Mouse (Mus musculus): ENCODE data around the gene Nars2. TPM values are rescaled to one million over a fixed set of nuclear protein-coding genes. Genes with fewer than 3 reads are reported as not detected.

Nars2 gene
- polyA plus RNA-seq, 1 experiment from 2014 or later = 13.4 TPM

- Histone ChIP-seq H3K4me2 (no peak overlapping the region), H3K4me3 (no peak overlapping the region), H3K27ac (no peak overlapping the region), H3K36me3 (no peaks in the 10 kb centered on the region), H3K27me3 (no peaks in the 10 kb centered on the region), H3K9me3 (replicated peaks) (no peaks in the 10 kb centered on the region), H3K4me1 (replicated peaks) (peaks cover 10% of the 10 kb centered on the region), H3K9ac (no peak overlapping the region)
- no peak for ATAC-seq (replicated peaks; ENCODE audit: insufficient number of reproducible peaks, insufficient read depth, low FRiP score, low read depth)
- WGBS = 52% methylated on average over 1 of the region's 1 CpGs
Measured at GRCm38 (mm10) chr7:97019303-97019702, 68.0 kb downstream of the Nars2 start.

GRCm38 (mm10) chr7:97026772-97027358 is 75.6 kb downstream of the Nars2 start:
- no peak overlapping the region for H3K9ac ChIP-seq
- H3K27ac ChIP-seq = no peak overlapping the region
- H3K4me1 ChIP-seq (replicated peaks) = 0 out of 2 replicates have a peak, but pooled peaks cover 2% of the 10 kb centered on the region
- WGBS = 84% methylated on average over 5 of the region's 5 CpGs
- no peaks in the 10 kb centered on the region for H3K36me3 ChIP-seq
- no peaks in the 10 kb centered on the region for H3K9me3 ChIP-seq (replicated peaks)
- ATAC-seq (replicated peaks; ENCODE audit: insufficient number of reproducible peaks, insufficient read depth, low FRiP score, low read depth) = no peak
- no peak overlapping the region for H3K4me2 ChIP-seq
- H3K4me3 ChIP-seq = no peak overlapping the region
- no peaks in the 10 kb centered on the region for H3K27me3 ChIP-seq

- Histone ChIP-seq H3K4me3 (no peak overlapping the region), H3K27ac (no peak overlapping the region), H3K27me3 (no peaks in the 10 kb centered on the region), H3K9ac (no peak overlapping the region), H3K36me3 (no peaks in the 10 kb centered on the region), H3K4me1 (replicated peaks) (no peaks in the 10 kb centered on the region), H3K4me2 (no peak overlapping the region), H3K9me3 (replicated peaks) (no peaks in the 10 kb centered on the region)
- no peak for ATAC-seq (replicated peaks; ENCODE audit: insufficient number of reproducible peaks, insufficient read depth, low FRiP score, low read depth)
- WGBS = 91% methylated on average over 10 of the region's 10 CpGs
Measured at GRCm38 (mm10) chr7:97029151-97029550, 77.8 kb downstream of the Nars2 start.

DNA sequence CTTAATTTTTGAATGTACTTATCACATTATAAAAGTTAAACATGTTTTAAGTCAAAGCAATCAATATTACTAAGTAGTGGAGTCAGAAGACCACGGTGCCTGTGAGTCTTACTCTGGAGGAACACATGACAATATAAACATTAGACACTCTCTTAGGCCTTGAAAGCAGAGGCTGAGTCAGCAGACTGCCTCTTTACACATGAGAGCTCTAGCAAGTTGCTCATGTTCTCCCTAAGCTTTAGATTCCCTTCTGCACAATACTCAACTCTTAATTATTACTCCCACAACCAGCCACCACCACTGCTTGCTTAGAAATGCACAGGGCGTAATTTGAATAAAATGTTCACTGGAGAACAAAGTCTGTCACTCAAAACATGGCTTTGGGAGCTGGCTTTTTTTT is 81.1 kb downstream of the Nars2 start:
- 85% methylated on average over 2 of the region's 2 CpGs for WGBS
- no peak for ATAC-seq (replicated peaks; ENCODE audit: insufficient number of reproducible peaks, insufficient read depth, low FRiP score, low read depth)
- no peak overlapping the region for H3K27ac ChIP-seq
- no peak overlapping the region for H3K4me2 ChIP-seq
- H3K4me3 ChIP-seq = no peak overlapping the region
- H3K9ac ChIP-seq = no peak overlapping the region
- 0 out of 2 replicates have a peak, but pooled peaks cover 5% of the 10 kb centered on the region for H3K36me3 ChIP-seq
- no peaks in the 10 kb centered on the region for H3K9me3 ChIP-seq (replicated peaks)
- H3K27me3 ChIP-seq = no peaks in the 10 kb centered on the region
- no peaks in the 10 kb centered on the region for H3K4me1 ChIP-seq (replicated peaks)

DNA sequence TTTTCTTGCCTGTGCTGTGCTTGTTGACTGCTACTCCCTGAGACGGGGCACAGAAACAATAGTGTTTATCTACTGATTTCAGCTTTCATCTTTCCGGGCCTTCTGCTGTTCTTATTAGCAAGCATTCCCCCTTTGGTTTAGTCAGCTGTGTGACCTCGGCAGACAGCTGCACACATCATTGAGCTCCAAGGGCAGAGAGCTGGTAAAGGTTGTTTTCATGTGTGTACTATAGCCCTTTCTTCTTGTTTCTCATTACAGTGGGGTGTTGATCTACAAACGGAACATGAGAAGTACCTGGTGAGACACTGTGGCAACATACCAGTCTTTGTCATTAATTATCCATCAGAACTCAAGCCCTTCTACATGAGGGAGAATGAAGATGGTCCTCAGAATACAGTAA is 88.3 kb downstream of the Nars2 start:
- no peak overlapping the region for H3K4me3 ChIP-seq
- WGBS = 55% methylated on average over 4 of the region's 4 CpGs
- no peaks in the 10 kb centered on the region for H3K4me1 ChIP-seq (replicated peaks)

DNA sequence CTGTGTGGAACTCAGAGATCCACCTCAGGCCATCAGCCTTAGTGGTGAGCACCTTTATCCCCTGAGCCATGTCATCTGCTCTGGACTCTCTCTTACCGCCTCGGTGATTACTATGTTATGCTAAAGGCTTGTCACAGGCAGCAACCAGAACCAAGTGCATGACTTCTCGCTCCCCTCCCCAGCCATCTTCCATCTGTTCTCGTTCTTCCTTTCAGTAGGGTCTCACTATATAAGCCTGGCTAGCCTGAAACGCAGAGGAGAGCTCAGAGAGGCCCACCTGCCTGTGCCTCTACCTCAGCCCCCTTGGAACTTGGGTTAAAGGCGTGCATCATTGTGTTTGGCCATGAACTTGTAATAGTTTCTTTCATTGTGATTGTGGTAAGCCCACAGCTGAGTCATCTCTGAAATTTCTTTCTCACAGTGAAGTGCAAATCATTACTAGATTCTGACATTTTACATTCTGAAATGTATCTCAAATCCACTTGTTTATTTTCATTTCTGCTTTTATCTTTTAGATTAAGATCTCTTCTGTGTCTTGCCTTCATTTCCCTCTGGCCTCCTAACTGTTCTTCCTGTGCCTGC is 90.7 kb downstream of the Nars2 start:
- no peak for ATAC-seq (replicated peaks; ENCODE audit: insufficient number of reproducible peaks, insufficient read depth, low FRiP score, low read depth)
- 90% methylated on average over 6 of the region's 6 CpGs for WGBS
- H3K27ac ChIP-seq = no peak overlapping the region

More for the DNA sequence above, 88.3 kb downstream of the Nars2 start:
- 0 out of 2 replicates have a peak, but pooled peaks cover 3% of the 10 kb centered on the region for H3K36me3 ChIP-seq
- H3K27me3 ChIP-seq = no peaks in the 10 kb centered on the region
- ATAC-seq (replicated peaks; ENCODE audit: insufficient number of reproducible peaks, insufficient read depth, low FRiP score, low read depth) = no peak
- H3K9me3 ChIP-seq (replicated peaks) = no peaks in the 10 kb centered on the region
- H3K27ac ChIP-seq = no peak overlapping the region
- no peak overlapping the region for H3K9ac ChIP-seq
- no peak overlapping the region for H3K4me2 ChIP-seq

DNA sequence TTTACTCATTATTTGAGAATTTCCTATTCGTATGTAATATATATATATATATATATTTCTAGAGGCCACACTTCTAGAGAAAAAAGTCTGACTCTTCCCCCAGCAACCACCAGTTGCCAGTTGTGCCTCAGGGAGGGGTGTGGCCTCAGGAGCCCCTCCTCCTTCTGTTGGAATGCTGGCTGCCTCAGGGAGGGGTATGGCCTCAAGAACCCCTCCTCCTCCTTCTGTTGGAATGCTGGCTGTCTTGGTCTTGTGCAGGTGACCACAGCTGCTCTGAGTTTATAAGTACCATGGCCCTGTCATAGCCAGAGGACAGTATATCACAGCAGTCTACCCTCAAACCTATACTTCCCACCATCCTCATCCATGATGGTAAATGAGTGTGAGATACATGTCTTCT is 91.7 kb downstream of the Nars2 start:
- Histone ChIP-seq H3K27me3 (no peaks in the 10 kb centered on the region), H3K36me3 (no peaks in the 10 kb centered on the region), H3K9ac (no peak overlapping the region), H3K27ac (no peak overlapping the region), H3K9me3 (replicated peaks) (no peaks in the 10 kb centered on the region), H3K4me1 (replicated peaks) (no peaks in the 10 kb centered on the region), H3K4me2 (no peak overlapping the region), H3K4me3 (no peak overlapping the region)
- no peak for ATAC-seq (replicated peaks; ENCODE audit: insufficient number of reproducible peaks, insufficient read depth, low FRiP score, low read depth)
- WGBS = 89% methylated on average over 1 of the region's 1 CpGs

More for the DNA sequence above, 90.7 kb downstream of the Nars2 start:
- Histone ChIP-seq H3K36me3 (no peaks in the 10 kb centered on the region), H3K4me1 (replicated peaks) (no peaks in the 10 kb centered on the region), H3K27me3 (no peaks in the 10 kb centered on the region), H3K9ac (no peak overlapping the region), H3K9me3 (replicated peaks) (no peaks in the 10 kb centered on the region), H3K4me2 (no peak overlapping the region), H3K4me3 (no peak overlapping the region)

- 91% methylated on average over 2 of the region's 2 CpGs for WGBS
- no peak for ATAC-seq (replicated peaks; ENCODE audit: insufficient number of reproducible peaks, insufficient read depth, low FRiP score, low read depth)
- Histone ChIP-seq H3K9me3 (replicated peaks) (no peaks in the 10 kb centered on the region), H3K27ac (no peak overlapping the region), H3K4me2 (no peak overlapping the region), H3K4me1 (replicated peaks) (no peaks in the 10 kb centered on the region), H3K4me3 (no peak overlapping the region), H3K9ac (no peak overlapping the region), H3K36me3 (no peaks in the 10 kb centered on the region; the same call in 1 of the 2 replicates), H3K27me3 (no peaks in the 10 kb centered on the region)
Measured at GRCm38 (mm10) chr7:97060966-97061365, 109.7 kb downstream of the Nars2 start.

- H3K9ac ChIP-seq = no peak overlapping the region
- WGBS = 78% methylated on average over 3 of the region's 3 CpGs
Measured at GRCm38 (mm10) chr7:97071512-97071911, 120.2 kb downstream of the Nars2 start.

DNA sequence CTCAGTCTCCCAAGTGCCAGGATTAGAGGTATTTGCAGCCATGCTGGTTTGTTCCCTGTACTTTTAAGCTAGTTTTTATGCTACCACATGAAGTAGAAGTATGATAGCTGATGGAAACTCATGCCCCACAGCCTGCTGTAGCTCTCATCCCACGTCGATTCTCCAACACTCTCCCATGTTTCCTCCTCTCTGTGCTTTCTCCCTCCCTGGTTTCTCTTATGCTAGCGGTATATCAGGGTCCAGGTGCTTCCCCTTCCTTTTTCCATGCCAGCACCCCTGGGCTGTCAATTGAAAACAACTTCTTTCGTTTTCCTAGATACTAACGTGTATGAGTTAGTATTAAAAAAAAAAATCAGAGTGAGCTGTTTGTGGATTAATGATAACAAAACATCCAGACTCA is 120.8 kb downstream of the Nars2 start:
- H3K9ac ChIP-seq = no peak overlapping the region
- ATAC-seq (replicated peaks; ENCODE audit: insufficient number of reproducible peaks, insufficient read depth, low FRiP score, low read depth) = no peak
- H3K4me2 ChIP-seq = no peak overlapping the region
- no peak overlapping the region for H3K4me3 ChIP-seq
- H3K4me1 ChIP-seq (replicated peaks) = no peaks in the 10 kb centered on the region
- no peak overlapping the region for H3K27ac ChIP-seq
- 67% methylated on average over 5 of the region's 5 CpGs for WGBS
- H3K27me3 ChIP-seq = no peaks in the 10 kb centered on the region
- H3K9me3 ChIP-seq (replicated peaks) = no peaks in the 10 kb centered on the region
- no peaks in the 10 kb centered on the region for H3K36me3 ChIP-seq

More at GRCm38 (mm10) chr7:97071512-97071911, 120.2 kb downstream of the Nars2 start:
- Histone ChIP-seq H3K4me1 (replicated peaks) (no peaks in the 10 kb centered on the region), H3K4me2 (no peak overlapping the region), H3K27me3 (no peaks in the 10 kb centered on the region), H3K9me3 (replicated peaks) (no peaks in the 10 kb centered on the region), H3K27ac (no peak overlapping the region), H3K4me3 (no peak overlapping the region), H3K36me3 (no peaks in the 10 kb centered on the region)
- no peak for ATAC-seq (replicated peaks; ENCODE audit: insufficient number of reproducible peaks, insufficient read depth, low FRiP score, low read depth)

GRCm38 (mm10) chr7:97074974-97075373 is 123.7 kb downstream of the Nars2 start:
- Histone ChIP-seq H3K4me3 (no peak overlapping the region), H3K27ac (no peak overlapping the region), H3K36me3 (no peaks in the 10 kb centered on the region), H3K9me3 (replicated peaks) (no peaks in the 10 kb centered on the region), H3K4me2 (no peak overlapping the region), H3K4me1 (replicated peaks) (peaks cover 6% of the 10 kb centered on the region), H3K9ac (no peak overlapping the region), H3K27me3 (no peaks in the 10 kb centered on the region)
- ATAC-seq (replicated peaks; ENCODE audit: insufficient number of reproducible peaks, insufficient read depth, low FRiP score, low read depth) = no peak
- 74% methylated on average over 1 of the region's 1 CpGs for WGBS

DNA sequence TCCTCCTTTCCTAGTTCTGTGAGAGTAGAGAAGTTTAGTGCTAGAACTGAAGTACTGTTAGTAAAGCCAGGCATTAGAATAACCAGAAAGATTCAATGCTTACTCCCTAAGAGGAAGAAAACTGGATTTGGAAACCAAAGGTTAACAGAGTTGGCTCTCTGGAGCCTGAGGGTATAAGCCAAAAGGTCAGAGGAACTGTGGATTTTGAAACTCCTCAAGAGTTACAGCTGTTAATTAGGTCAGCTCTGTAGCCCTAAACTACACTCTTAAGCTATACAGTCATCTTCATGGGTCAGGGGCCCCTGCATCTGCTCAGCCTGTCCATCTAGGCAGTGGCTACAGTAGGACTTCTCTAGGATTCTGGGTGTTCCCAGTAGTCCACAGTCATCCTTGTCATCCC is 125.7 kb downstream of the Nars2 start:
- Histone ChIP-seq H3K4me1 (replicated peaks) (peaks cover 11% of the 10 kb centered on the region), H3K4me3 (no peak overlapping the region), H3K4me2 (no peak overlapping the region), H3K27me3 (no peaks in the 10 kb centered on the region), H3K36me3 (no peaks in the 10 kb centered on the region), H3K27ac (no peak overlapping the region), H3K9me3 (replicated peaks) (no peaks in the 10 kb centered on the region), H3K9ac (no peak overlapping the region)
- no peak for ATAC-seq (replicated peaks; ENCODE audit: insufficient number of reproducible peaks, insufficient read depth, low FRiP score, low read depth)

Measured in heart, embryonic 15.5 days (tissue).